Mouse (Mus musculus) CH12.LX (cell line): ENCODE data around the gene Mfsd14a.

Experiments
- CHD2 ChIP-seq: IDR thresholded peaks from 2 replicates; pipeline ENCODE4 v1.6.1; 2011; ENCODE audit warnings: low read length, improper control_type of control experiment
- CTCF ChIP-seq, 2 experiments: IDR thresholded peaks in 1 of 2; conservative IDR thresholded peaks in 1 of 2; 2 replicates each; pipeline ENCODE4 v1.5.1; 2011 to 2012; ENCODE audit warnings: low read depth in 2 of 2, low read length in 2 of 2, improper control_type of control experiment in 1 of 2, inconsistent platforms in 1 of 2, mild to moderate bottlenecking in 1 of 2, moderate library complexity in 1 of 2
- EP300 ChIP-seq: IDR thresholded peaks from 2 replicates; pipeline ENCODE4 v1.6.1; 2011; ENCODE audit warnings: low read length, improper control_type of control experiment
- HCFC1 ChIP-seq: IDR thresholded peaks from 2 replicates; pipeline ENCODE4 v1.6.1; 2012; ENCODE audit warnings: low read depth, mild to moderate bottlenecking, inconsistent platforms, low read length, improper control_type of control experiment
- MAFK ChIP-seq: IDR thresholded peaks from 2 replicates; pipeline ENCODE4 v1.6.1; 2011; ENCODE audit warnings: low read length, improper control_type of control experiment; ENCODE audit not compliant: insufficient replicate concordance
- MAX ChIP-seq: IDR thresholded peaks from 2 replicates; pipeline ENCODE4 v1.6.1; 2011; ENCODE audit warnings: low read length, improper control_type of control experiment
- NRF1 ChIP-seq: IDR thresholded peaks from 2 replicates; pipeline ENCODE4 v1.6.1; 2014; ENCODE audit warnings: low read depth, mild to moderate bottlenecking, inconsistent platforms, low read length, improper control_type of control experiment, moderate library complexity
- POLR2A ChIP-seq: IDR thresholded peaks from 2 replicates; pipeline ENCODE4 v1.6.1; 2011; ENCODE audit warnings: low read depth, mild to moderate bottlenecking, improper control_type of control experiment, low read length
- POLR2AphosphoS2 ChIP-seq: IDR thresholded peaks from 2 replicates; pipeline ENCODE4 v1.6.1; 2011; ENCODE audit warnings: low read depth, low read length, improper control_type of control experiment
- SIN3A ChIP-seq: IDR thresholded peaks from 2 replicates; pipeline ENCODE4 v1.6.1; 2012; ENCODE audit warnings: low read length, improper control_type of control experiment, inconsistent platforms
- TBP ChIP-seq: conservative IDR thresholded peaks from 2 replicates; pipeline ENCODE4 v1.6.1; 2011; ENCODE audit warnings: low read depth, low read length, improper control_type of control experiment
- UBTF ChIP-seq: IDR thresholded peaks from 2 replicates; pipeline ENCODE4 v1.6.1; 2012; ENCODE audit warnings: low read depth, mild to moderate bottlenecking, inconsistent platforms, low read length, improper control_type of control experiment, moderate library complexity
- USF1 ChIP-seq: IDR thresholded peaks from 2 replicates; pipeline ENCODE4 v1.6.1; 2014; ENCODE audit warnings: low read depth, mild to moderate bottlenecking, inconsistent platforms, low read length, improper control_type of control experiment
- ZC3H11A ChIP-seq: IDR thresholded peaks from 2 replicates; pipeline ENCODE4 v1.6.1; 2012; ENCODE audit warnings: low read depth, mild to moderate bottlenecking, inconsistent platforms, low read length, improper control_type of control experiment

- TF ChIP-seq ZC3H11A: no peak
- TF ChIP-seq EP300: no peak
- TF ChIP-seq USF1: no peak
- TF ChIP-seq CHD2: no peak
- no peak for TF ChIP-seq POLR2AphosphoS2
- no peak for TF ChIP-seq POLR2A
- no peak for TF ChIP-seq SIN3A
- TF ChIP-seq HCFC1: no peak
- TF ChIP-seq MAX: no peak
- TF ChIP-seq CTCF (conservative IDR thresholded peaks at IDR 0.05 in 1 of 2, IDR thresholded peaks at IDR 0.05 in 1 of 2; ENCODE audit: low read depth in 2 of 2, low read length in 2 of 2): no peak
- TF ChIP-seq UBTF: no peak
- no peak for TF ChIP-seq MAFK
- no peak for TF ChIP-seq NRF1
- TF ChIP-seq TBP: no peak
Observed at GRCm38 (mm10) chr3:116615318-116616068, 47.0 kb downstream of the Mfsd14a start.
